Mouse (Mus musculus) kidney, postnatal 0 days (tissue): ENCODE measurements at regions not wholly inside any gene's neighbourhood (a gene's known extent, or its start where the extent isn't known, plus 50 kb on each side); places are given as distances from the start of the nearest gene placed in this dataset.

Source experiments
- ATAC-seq: fragments of 200-750 bp; cut with Nextera tagmentation; replicated peaks from 2 replicates; pipeline ENCODE4 v1.8.0; 2017; ENCODE audit warnings: low read depth, moderate number of reproducible peaks, moderate TSS enrichment, moderate library complexity; ENCODE audit not compliant: low FRiP score
- DNase-seq: peaks from one replicate; pipeline ENCODE4 v3.0.0-alpha.2; 2016; ENCODE audit warnings: low spot score
- H3K27ac ChIP-seq: fragments of 300-500 bp; sonication (generic); 2 replicates; pipeline ENCODE4 v1.5.1; 2014; ENCODE audit warnings: mild to moderate bottlenecking
- H3K27me3 ChIP-seq: fragments of 300-500 bp; sonication (generic); 2 replicates; pipeline ENCODE4 v1.6.1; 2014; ENCODE audit warnings: low read length, mixed read lengths; ENCODE audit not compliant: insufficient read depth
- H3K36me3 ChIP-seq: fragments of 300-500 bp; sonication (generic); 2 replicates; pipeline ENCODE4 v1.6.1; 2014; ENCODE audit warnings: low read length, mixed read lengths; ENCODE audit not compliant: insufficient read depth
- H3K4me1 ChIP-seq: fragments of 300-500 bp; sonication (generic); replicated peaks from 2 replicates; pipeline ENCODE4 v1.6.1; 2014; ENCODE audit warnings: antibody characterized with exemption, low read length, mixed read lengths; ENCODE audit not compliant: insufficient read depth
- H3K4me2 ChIP-seq: fragments of 300-500 bp; sonication (generic); 2 replicates; pipeline ENCODE4 v1.6.1; 2014; ENCODE audit warnings: mild to moderate bottlenecking, low read length, moderate library complexity, mixed read lengths
- H3K4me3 ChIP-seq: fragments of 300-500 bp; sonication (generic); replicated peaks from 2 replicates; pipeline ENCODE4 v1.5.1; 2014; ENCODE audit warnings: low read depth, low read length
- H3K9ac ChIP-seq: fragments of 300-500 bp; sonication (generic); 2 replicates; pipeline ENCODE4 v1.6.1; 2014; ENCODE audit warnings: low read depth, low read length
- H3K9me3 ChIP-seq: fragments of 300-500 bp; sonication (generic); replicated peaks from 2 replicates; pipeline ENCODE4 v1.6.1; 2016; ENCODE audit warnings: low read length, inconsistent platforms, mixed read lengths
- CTCF ChIP-seq: IDR thresholded peaks from 2 replicates; pipeline ENCODE4 v1.5.1; 2016; ENCODE audit warnings: antibody characterized with exemption, low read depth, mild to moderate bottlenecking, moderate library complexity
- WGBS: fragments of 180-500 bp; shearing (Covaris S2); extraction: QIAGEN DNeasy Blood & Tissue Kit; methylation state at CpG from one replicate; pipeline ENCODE4 v1.1.7; 2014; 5-methylcytosine and 5-hydroxymethylcytosine counted together

- Histone ChIP-seq H3K27me3 (no peaks in the 10 kb centered on the region), H3K36me3 (no peaks in the 10 kb centered on the region), H3K9me3 (no peaks in the 10 kb centered on the region), H3K4me1 (no peaks in the 10 kb centered on the region), H3K4me3 (no peak overlapping the region), H3K27ac (no peak overlapping the region), H3K4me2 (no peak overlapping the region), H3K9ac (no peak overlapping the region)
- no peak for DNase-seq
- TF ChIP-seq CTCF, result no peak
- ATAC-seq, result no peak
Measured at GRCm38 (mm10) chr3:61161384-61161783, 158.8 kb downstream of the P2ry1 start.

DNA sequence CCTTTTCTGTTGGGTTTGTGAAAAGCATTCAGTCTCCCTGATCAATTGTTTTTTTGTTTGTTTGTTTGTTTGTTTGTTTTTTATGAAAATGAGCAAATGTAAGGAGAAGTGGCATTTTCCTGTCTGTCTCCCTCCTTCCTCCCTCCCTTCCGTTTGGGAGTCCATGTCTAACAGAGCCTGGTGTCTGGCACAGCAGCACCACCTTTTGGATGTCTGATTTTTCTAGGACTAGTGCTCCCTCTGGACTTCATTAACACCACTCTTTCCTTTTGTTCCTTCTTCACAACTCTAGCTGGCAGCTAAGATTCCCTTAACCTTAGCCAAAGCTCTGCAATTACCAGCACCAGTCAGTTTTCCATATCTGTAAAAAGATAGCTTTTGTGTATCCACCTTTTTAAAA, 175.6 kb upstream of the Rap2b start:
- H3K9ac ChIP-seq, result no peak overlapping the region
- DNase-seq (peak; percentile 12), ATAC-seq (no peak)
- H3K27ac ChIP-seq, result no peak overlapping the region
- no peak overlapping the region for H3K4me2 ChIP-seq
- no peaks in the 10 kb centered on the region for H3K4me1 ChIP-seq
- TF ChIP-seq CTCF, result peak; percentile 47; the same call in 1 of the 2 replicates
- no peaks in the 10 kb centered on the region for H3K9me3 ChIP-seq
- whole genome bisulfite sequencing, result 18% methylated on average over 1 of the region's 1 CpGs
- H3K4me3 ChIP-seq, result no peak overlapping the region
- no peaks in the 10 kb centered on the region for H3K36me3 ChIP-seq
- H3K27me3 ChIP-seq, result no peaks in the 10 kb centered on the region

- TF ChIP-seq CTCF, result no peak
- H3K36me3 ChIP-seq, result no peaks in the 10 kb centered on the region
- ATAC-seq (no peak), DNase-seq (no peak)
- no peaks in the 10 kb centered on the region for H3K9me3 ChIP-seq
- no peak overlapping the region for H3K9ac ChIP-seq
- no peaks in the 10 kb centered on the region for H3K27me3 ChIP-seq
- no peak overlapping the region for H3K27ac ChIP-seq
- no peak overlapping the region for H3K4me2 ChIP-seq
- H3K4me1 ChIP-seq, result no peaks in the 10 kb centered on the region
- H3K4me3 ChIP-seq, result no peak overlapping the region
Measured at GRCm38 (mm10) chr3:61188662-61189061, 172.8 kb upstream of the Rap2b start.

DNA sequence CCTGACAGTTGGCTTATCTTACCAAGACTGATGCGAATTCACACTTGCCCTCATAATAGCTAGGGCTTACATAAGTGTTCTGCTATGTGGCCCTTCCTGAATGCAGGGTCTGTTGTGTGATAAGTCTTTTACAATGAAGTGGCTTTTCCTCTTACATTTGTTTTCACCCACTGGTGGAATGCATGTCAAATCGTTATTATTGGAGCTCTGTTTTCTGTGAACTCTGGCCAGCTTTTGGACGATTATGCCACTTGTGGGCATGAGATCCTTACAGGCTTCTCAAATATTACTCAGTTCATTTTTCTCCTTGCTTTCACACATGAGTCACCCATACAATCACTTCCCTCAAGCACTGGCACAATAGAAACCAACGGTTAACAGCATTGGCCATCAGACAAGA, 144.9 kb upstream of the Rap2b start:
- Histone ChIP-seq H3K9me3 (no peaks in the 10 kb centered on the region), H3K9ac (no peak overlapping the region), H3K4me1 (no peaks in the 10 kb centered on the region), H3K27me3 (no peaks in the 10 kb centered on the region), H3K4me2 (no peak overlapping the region), H3K36me3 (no peaks in the 10 kb centered on the region), H3K4me3 (no peak overlapping the region), H3K27ac (no peak overlapping the region)
- ATAC-seq (no peak), DNase-seq (no peak)
- 74% methylated on average over 4 of the region's 4 CpGs for WGBS
- TF ChIP-seq CTCF, result no peak

DNA sequence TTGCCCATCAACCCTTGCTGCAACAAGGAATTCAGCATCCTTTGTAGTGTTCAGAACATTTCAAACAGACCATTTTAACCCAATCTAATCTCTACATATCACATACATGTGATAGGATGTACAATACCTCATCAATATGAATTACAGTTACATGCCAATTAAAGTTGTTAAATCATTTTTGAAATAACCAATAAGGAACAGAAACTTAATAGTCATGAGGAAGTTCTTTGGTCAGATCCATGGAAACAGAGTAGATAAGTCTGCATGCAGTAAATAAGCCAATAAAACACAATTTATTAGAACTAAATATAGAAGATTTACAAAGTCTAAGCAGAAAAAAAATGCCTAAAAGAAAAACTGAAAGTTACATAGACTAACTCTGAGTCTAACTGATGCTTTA, 136.9 kb upstream of the Rap2b start:
- Histone ChIP-seq H3K27ac (no peak overlapping the region), H3K4me2 (no peak overlapping the region), H3K36me3 (no peaks in the 10 kb centered on the region), H3K27me3 (no peaks in the 10 kb centered on the region), H3K9ac (no peak overlapping the region), H3K4me3 (no peak overlapping the region), H3K4me1 (no peaks in the 10 kb centered on the region), H3K9me3 (no peaks in the 10 kb centered on the region)
- ATAC-seq (no peak), DNase-seq (no peak)
- no peak for TF ChIP-seq CTCF

DNA sequence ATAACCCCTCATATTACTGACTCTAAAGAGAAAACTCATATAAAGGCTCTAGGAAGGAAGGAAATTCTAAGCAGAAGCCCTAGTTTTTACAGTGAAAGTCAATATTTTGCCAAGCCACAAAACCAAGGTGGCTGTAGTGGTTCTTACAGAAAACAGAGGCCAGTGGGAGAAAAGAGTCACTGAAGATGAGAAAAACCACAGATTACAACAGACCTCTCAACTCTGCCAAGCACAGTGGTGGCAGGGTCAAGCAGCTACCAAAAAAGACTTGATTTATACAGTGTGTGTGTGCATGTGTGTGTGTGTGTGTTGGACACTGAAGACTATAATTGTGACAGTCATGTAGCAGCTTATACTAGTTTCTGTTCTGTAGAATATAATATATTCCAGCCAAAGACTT, 136.4 kb upstream of the Rap2b start:
- Histone ChIP-seq H3K9ac (no peak overlapping the region), H3K27ac (no peak overlapping the region), H3K4me3 (no peak overlapping the region), H3K36me3 (no peaks in the 10 kb centered on the region), H3K4me2 (no peak overlapping the region), H3K4me1 (no peaks in the 10 kb centered on the region), H3K27me3 (no peaks in the 10 kb centered on the region), H3K9me3 (no peaks in the 10 kb centered on the region)
- ATAC-seq, result no peak
- TF ChIP-seq CTCF, result no peak
- no peak for DNase-seq

GRCm38 (mm10) chr3:61241380-61241779, 120.1 kb upstream of the Rap2b start:
- DNase-seq, result no peak
- no peak for TF ChIP-seq CTCF
- Histone ChIP-seq H3K9ac (no peak overlapping the region), H3K27me3 (no peaks in the 10 kb centered on the region), H3K36me3 (no peaks in the 10 kb centered on the region), H3K9me3 (no peaks in the 10 kb centered on the region), H3K4me3 (no peak overlapping the region), H3K4me1 (no peaks in the 10 kb centered on the region), H3K27ac (no peak overlapping the region), H3K4me2 (no peak overlapping the region)
- 81% methylated on average over 5 of the region's 5 CpGs for WGBS
- no peak for ATAC-seq
